Mouse (Mus musculus) mouse trophoblast stem cell (cell line): ENCODE data around the gene Hspa1b.

Experiments used
- in situ Hi-C, 2 experiments: fragments of 300-500 bp; cut with MseI, MboI; formaldehyde crosslinking; loops; 2 replicates in 1 of 2; 3 replicates in 1 of 2; pipeline ENCODE4 v1.15.1; 2025

The Hspa1b gene

GRCm38 (mm10) chr17:34931061-34931734 lies 27.8 kb downstream of the Hspa1b start, which contains the start of gene Neu1:
TSS of gene Neu1 (plus strand) at chr17:34931253.
- in situ Hi-C loops, result no loop called here

DNA sequence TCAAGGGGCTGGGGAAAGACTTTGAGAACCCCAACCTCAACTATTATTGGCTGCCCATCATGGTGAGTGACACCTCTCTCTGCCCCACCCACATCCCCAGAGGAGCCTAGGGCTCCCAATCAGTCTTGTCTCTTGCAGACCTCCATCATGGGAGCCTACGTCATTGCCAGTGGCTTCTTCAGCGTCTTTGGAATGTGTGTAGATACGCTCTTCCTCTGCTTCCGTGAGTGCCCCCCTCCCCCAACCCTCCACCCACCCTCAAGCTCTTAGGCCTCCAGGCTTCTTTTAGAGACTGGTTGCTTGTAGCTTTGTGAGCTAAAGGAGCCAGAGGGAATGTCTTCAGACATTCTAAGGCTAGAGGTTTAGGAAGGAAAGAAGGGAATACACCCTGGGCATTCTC lies 30.2 kb downstream of the Hspa1b start:
- in situ Hi-C loops, result no loop called here

- in situ Hi-C loops, result no loop called here
Observed at GRCm38 (mm10) chr17:34927306-34928019, 31.6 kb downstream of the Hspa1b start.

GRCm38 (mm10) chr17:34924258-34924657 lies 34.8 kb downstream of the Hspa1b start:
- in situ Hi-C loops, result no loop called here

DNA sequence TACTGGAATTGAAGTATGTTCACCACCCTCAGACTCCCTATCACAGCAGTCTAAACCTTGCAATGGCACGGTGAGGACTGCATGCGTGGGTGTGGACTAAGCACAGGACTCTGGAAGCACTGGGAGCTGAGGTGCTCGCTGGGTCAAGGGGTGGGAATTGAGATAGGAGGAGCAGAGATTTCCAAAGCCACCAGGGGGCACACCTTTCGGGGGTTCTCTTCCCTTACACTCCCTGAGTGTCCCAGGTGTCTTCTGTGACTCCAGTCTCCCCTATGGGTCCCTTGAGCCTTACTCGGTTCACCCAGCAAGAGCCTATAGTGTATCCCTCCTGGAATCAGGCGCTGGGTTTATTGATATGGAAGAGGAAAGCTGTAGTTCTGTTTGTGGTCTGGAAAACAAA lies 36.1 kb downstream of the Hspa1b start:
- in situ Hi-C loops, result no loop called here

DNA sequence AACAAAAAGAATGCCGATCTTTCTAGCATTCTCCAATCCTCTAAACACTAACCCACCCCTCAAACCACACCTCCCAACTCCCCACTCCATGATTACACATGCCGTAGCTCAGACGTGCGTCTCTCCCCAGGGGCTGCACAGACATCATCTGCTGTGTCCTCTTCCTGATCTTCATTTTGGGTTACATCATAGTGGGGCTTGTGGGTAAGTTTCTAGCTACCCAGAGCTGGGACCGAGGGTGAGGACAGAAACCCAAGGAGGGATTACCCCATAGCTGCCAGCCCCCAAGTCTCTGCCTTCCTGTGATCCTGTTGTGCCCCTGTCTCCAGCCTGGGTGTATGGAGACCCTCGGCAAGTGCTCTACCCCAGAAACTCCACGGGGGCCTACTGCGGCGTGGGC lies 41.9 kb downstream of the Hspa1b start:
- in situ Hi-C loops, result no loop called here

DNA sequence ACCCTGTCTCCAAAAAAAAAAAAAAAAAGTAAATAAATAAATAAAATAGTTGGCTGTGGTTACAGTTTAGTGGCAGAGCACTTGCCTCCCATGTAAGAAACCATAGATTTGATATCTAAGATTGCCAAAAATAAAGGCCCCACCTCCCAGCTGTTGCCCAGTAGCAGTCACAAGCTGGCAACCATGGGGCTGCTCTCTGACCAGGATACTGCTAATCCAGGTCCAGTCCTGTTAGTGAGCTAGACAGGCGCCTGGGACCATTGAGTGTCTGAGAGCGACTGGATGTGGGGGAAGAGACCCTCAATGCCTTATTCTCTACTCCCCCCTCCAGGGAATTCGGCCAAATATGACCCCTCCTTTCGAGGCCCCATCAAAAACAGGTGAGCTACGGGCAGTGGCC lies 42.7 kb downstream of the Hspa1b start:
- in situ Hi-C loops, result no loop called here

- in situ Hi-C loops, result no loop called here
Observed at GRCm38 (mm10) chr17:34915410-34915831, 43.6 kb downstream of the Hspa1b start.

DNA sequence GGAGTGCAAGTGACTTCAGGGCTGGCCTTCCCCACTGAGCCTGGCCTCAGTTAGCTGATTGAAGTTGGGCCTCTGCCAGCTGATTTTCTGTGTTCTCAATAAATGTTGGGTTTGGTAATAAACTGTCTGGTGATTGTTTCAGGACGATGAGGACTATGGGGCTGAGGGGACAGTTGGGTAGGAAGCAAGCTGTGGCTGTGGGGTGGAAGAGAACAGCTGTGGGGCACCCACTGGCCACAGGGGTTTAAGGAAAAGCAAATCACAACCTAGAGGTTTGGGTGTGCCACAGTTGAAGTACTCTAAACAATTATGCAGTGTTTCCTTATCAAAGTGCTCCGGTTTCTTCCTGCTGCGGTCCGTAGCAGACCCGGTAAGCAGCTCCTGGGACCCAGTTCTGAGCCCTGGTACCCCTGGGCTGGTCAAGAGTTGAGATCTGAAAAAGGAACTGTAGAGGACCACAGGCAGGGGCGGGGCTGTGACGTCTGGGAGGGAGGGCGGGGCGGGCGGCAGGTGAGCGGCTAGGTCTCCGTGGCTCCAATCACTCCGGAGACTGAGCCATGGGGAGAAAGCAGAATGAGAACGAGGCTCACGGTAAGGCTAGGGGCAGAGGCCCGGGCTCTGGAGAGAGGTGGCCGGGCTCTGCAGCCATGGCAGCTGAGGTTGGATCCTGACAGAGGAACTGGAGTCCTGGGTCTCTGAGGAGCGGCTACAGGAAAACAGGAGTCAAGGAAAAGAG lies 44.9 kb downstream of the Hspa1b start, which contains the start of gene Slc44a4:
TSS of gene Slc44a4 (plus strand) at position 537 of the 736 bp plus-strand sequence.
- in situ Hi-C loops, result no loop called here

DNA sequence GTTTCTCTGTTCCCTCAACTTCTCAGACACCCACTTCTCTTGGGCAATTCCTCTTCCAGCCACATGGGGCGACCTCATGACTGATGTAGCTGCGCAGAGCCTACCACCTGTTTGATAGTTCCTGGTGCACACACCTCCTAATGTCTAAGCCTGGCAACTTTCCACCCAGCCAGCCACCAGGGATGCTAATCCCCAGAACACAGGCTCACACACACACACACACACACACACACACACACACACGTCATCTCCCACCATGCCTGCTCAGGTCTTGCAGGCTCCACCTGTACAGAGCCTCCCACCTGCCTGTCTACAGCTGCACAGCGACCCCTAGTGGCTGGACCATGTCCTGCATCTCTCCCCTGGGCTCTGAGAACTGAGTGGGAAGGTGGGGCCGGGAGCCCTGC lies 47.1 kb downstream of the Hspa1b start:
- in situ Hi-C loops, result no loop called here

GRCm38 (mm10) chr17:34910982-34911381 lies 48.1 kb downstream of the Hspa1b start:
- in situ Hi-C loops, result no loop called here
